Mouse (Mus musculus) olfactory bulb, adult 2 months (tissue): ENCODE measurements around the gene Cux2.

Experiments used
- CTCF ChIP-seq: fragments of 200-500 bp; IDR thresholded peaks from 2 replicates; pipeline ENCODE4 v1.5.1; 2012; ENCODE audit warnings: low read depth, mild to moderate bottlenecking, low read length, moderate library complexity; ENCODE audit not compliant: insufficient read depth
- POLR2A ChIP-seq: fragments of 200-500 bp; IDR thresholded peaks from 2 replicates; pipeline ENCODE4 v1.6.1; 2012; ENCODE audit warnings: mild to moderate bottlenecking, low read depth, low read length, moderate library complexity; ENCODE audit not compliant: insufficient read depth

GRCm38 (mm10) chr5:122054130-122054843 is 4.4 kb upstream of the Cux2 start:
- TF ChIP-seq POLR2A = no peak
- no peak for TF ChIP-seq CTCF
